Mouse (Mus musculus): ENCODE results near the gene Gm26661. TPM values are rescaled to one million over a fixed set of nuclear protein-coding genes. Genes with fewer than 3 reads are reported as not detected.

The Gm26661 gene
- polyA plus RNA-seq, 1 experiment from 2014 or later, result not detected

DNA sequence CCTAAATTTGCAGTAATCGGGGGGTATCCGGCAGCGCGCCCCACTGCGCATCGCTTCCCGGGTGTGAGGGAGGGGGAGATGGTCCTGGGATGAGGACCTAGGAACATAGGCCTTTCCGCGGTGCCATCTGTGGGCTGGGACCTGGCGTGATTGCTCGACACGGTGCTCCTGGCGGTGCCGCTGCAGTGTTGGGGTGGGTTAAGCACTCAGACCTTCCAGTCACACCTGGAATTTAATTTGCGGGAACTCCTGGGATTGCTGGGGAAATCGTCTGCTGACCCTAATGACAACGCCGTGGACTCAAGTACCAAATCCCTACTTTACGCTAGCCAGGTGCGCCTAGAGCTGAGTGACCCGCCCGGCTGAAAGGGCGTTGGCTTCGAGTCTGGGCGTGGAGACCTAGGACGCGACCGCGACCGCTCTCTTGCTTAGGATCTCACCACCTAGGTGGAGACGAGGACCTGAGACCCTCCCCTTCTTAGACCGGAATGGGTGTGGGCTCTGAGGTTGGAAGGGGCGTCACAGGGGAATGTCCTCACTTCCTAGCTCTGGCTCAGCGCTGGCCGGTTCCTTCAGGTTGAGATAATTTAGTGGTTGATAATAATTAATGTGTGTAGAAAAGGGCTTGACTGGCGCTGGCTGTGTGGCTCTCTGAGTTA lies 27.2 kb downstream of the Gm26661 start:
- Histone ChIP-seq H3K9ac (ENCODE audit: low read depth, low read length) (peak overlapping the region; percentile 86), H3K9me3 (ENCODE audit: control insufficient read depth, low read length) (no peaks in the 10 kb centered on the region), H3K4me2 (ENCODE audit: low read depth, low read length) (peak overlapping the region; percentile 79), H3K27me3 (replicated peaks; ENCODE audit: control insufficient read depth, insufficient read depth, low read length) (no peaks in the 10 kb centered on the region), H3K27ac (ENCODE audit: low read length) (peak overlapping the region; percentile 86), H3K4me1 (ENCODE audit: control insufficient read depth, insufficient read depth, low read length) (peaks cover 35% of the 10 kb centered on the region), H3K36me3 (ENCODE audit: control insufficient read depth, insufficient read depth, low read length) (no peaks in the 10 kb centered on the region), H3K4me3 (ENCODE audit: low read length) (peak overlapping the region; percentile 82)
- under 1% methylated on average over 36 of the region's 36 CpGs for WGBS
- peak; percentile 37 for ATAC-seq

DNA sequence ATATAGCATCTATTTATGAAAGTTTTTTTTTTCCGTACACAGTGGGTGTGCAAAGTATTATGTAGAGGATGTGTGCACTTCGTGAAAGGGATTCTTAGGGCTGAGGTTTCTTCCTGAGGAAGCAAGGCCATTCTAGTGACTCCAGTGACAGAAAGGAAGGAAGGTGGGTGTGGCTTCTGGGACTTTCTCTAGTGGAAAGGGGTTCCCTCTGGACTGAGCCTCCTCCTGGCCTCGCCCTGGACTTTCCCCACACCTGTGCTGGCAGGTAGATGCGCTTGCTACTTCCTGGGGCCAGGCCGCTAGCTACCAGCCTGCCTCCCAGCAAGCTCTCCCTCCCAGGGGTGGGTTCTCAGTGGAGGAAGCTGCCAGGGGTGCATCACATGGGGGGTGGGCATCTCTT lies 28.1 kb downstream of the Gm26661 start:
- H3K4me1 ChIP-seq (ENCODE audit: control insufficient read depth, insufficient read depth, low read length), result peaks cover 39% of the 10 kb centered on the region
- 44% methylated on average over 5 of the region's 5 CpGs for WGBS
- H3K27me3 ChIP-seq (replicated peaks; ENCODE audit: control insufficient read depth, insufficient read depth, low read length), result no peaks in the 10 kb centered on the region
- H3K36me3 ChIP-seq (ENCODE audit: control insufficient read depth, insufficient read depth, low read length), result no peaks in the 10 kb centered on the region
- H3K9ac ChIP-seq (ENCODE audit: low read depth, low read length), result peak overlapping the region; percentile 86
- peak overlapping the region; percentile 79 for H3K4me2 ChIP-seq (ENCODE audit: low read depth, low read length)
- peak overlapping the region; percentile 82 for H3K4me3 ChIP-seq (ENCODE audit: low read length)
- H3K27ac ChIP-seq (ENCODE audit: low read length), result no peak overlapping the region
- peak; percentile 49 for ATAC-seq
- H3K9me3 ChIP-seq (ENCODE audit: control insufficient read depth, low read length), result no peaks in the 10 kb centered on the region

DNA sequence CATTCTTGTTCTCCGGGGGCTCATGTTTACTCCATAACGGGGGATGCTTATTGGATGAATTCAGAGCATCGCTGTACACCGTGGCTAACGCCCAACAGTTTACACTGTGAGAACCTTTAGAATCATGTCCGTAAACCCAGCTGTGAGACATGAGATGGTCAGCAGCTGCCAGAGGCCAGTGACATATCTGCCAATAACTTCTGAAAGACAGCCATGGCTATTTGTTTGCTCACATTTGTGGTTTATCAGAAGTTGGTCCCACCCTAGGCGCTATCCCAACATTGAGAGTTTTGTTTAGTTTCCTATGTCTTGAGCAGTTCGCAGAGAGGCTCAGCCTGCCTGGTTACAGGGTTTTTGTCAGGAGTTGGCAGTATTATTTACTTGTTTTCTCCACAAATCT lies 30.0 kb downstream of the Gm26661 start:
- 52% methylated on average over 8 of the region's 8 CpGs for WGBS
- Histone ChIP-seq H3K9me3 (ENCODE audit: control insufficient read depth, low read length) (no peaks in the 10 kb centered on the region), H3K27me3 (replicated peaks; ENCODE audit: control insufficient read depth, insufficient read depth, low read length) (no peaks in the 10 kb centered on the region), H3K36me3 (ENCODE audit: control insufficient read depth, insufficient read depth, low read length) (no peaks in the 10 kb centered on the region), H3K4me1 (ENCODE audit: control insufficient read depth, insufficient read depth, low read length) (peaks cover 54% of the 10 kb centered on the region), H3K4me3 (ENCODE audit: low read length) (no peak overlapping the region), H3K4me2 (ENCODE audit: low read depth, low read length) (0 out of 2 replicates have a peak overlapping the region, but pooled peaks have one; percentile 8), H3K9ac (ENCODE audit: low read depth, low read length) (no peak overlapping the region), H3K27ac (ENCODE audit: low read length) (no peak overlapping the region)
- no peak for ATAC-seq

DNA sequence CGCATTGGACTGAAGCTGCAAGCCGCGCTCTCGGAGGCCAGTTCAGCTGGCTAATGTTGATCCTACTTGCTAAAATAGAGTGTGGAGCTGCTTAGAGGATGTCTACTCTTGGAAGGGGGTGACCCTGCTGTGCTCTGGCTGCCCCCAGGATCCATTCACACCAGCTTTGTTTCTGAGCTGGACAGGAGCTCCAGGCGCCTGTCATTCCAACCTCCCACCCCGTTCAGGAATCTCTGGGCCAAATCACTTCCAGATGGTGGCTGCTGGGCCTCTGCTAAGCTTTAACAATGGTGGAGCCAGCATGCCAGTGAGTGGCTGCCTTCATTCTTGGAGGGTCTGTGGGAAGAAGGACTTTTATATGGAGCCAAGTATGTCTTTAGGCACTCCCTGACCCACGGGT lies 31.3 kb downstream of the Gm26661 start:
- Histone ChIP-seq H3K27me3 (replicated peaks; ENCODE audit: control insufficient read depth, insufficient read depth, low read length) (no peaks in the 10 kb centered on the region), H3K4me3 (ENCODE audit: low read length) (no peak overlapping the region), H3K4me2 (ENCODE audit: low read depth, low read length) (0 out of 2 replicates have a peak overlapping the region, but pooled peaks have one; percentile 1), H3K27ac (ENCODE audit: low read length) (0 out of 2 replicates have a peak overlapping the region, but pooled peaks have one; percentile 34), H3K9ac (ENCODE audit: low read depth, low read length) (no peak overlapping the region), H3K9me3 (ENCODE audit: control insufficient read depth, low read length) (no peaks in the 10 kb centered on the region), H3K4me1 (ENCODE audit: control insufficient read depth, insufficient read depth, low read length) (peaks cover 63% of the 10 kb centered on the region), H3K36me3 (ENCODE audit: control insufficient read depth, insufficient read depth, low read length) (no peaks in the 10 kb centered on the region)
- no peak for ATAC-seq
- 48% methylated on average over 7 of the region's 7 CpGs for WGBS

DNA sequence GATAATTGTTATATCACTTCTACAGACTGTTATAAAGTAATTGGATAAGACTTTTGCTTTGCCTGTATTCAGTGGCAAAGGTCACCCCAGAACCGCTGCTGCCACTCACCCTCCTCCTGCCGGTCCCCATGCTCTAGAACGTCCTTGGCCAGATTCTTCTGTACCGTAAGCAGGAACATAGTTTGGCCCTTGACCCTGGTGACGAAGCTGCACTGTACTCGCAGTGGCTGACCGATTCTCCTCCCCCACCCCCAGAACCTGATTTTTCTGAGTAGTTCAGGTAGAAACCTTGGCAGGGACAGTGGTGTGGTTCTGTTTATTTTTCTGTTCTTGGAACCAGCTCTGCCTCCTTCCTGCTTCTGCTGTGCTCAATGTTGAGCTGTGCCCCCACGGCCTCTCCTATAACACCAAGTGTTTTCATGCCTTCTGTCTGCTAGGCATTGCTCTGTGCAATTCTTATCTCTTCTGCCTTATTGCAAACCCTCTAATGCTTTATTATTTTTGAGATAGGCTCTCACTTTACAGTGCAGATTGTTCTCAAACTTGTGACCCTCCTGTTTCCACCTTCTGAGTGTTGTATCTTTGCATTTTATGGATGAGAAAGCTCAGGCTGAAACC lies 33.4 kb downstream of the Gm26661 start:
- ATAC-seq, result peak; percentile 75

DNA sequence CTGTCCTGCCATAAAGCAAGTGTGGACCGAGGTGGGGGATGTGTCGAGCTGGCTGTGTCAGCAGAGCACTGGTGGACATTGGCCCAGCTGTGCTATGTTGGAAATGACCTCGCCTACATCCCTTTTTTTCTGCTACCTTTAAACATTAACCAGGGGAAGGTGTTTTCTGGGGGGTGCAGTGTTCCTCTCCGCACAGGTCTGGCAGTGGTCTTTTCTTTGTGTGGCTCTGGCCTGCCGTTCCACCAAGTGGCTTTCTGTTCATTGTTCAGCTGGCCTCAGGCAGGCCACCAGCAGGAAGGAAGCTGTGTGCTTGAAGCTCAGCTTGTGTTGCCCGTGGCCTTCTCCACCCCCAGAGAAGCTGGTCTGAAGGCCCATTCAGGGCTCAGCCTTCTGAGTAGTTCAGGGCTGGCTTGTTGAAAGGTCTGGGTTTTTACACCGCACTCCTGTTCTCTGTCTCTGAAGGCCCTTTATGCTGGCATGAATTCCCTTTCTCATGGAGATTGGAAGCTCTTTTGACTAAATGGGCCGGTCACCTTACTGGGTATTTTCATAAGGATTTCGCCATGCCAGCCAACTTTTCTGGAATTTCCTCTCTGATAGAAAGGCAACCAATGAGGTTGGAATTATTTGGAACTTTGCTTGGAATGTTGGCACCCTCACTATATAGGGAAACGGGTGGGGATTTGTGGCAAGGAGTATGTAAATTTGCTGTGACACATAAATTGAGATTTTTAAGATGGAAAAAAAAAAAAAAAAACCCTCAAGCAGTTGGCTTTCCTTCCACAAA lies 35.0 kb downstream of the Gm26661 start:
- Histone ChIP-seq H3K9me3 (ENCODE audit: control insufficient read depth, low read length) (no peaks in the 10 kb centered on the region), H3K4me2 (ENCODE audit: low read depth, low read length) (peak overlapping the region; percentile 28), H3K4me3 (ENCODE audit: low read length) (no peak overlapping the region), H3K27ac (ENCODE audit: low read length) (peak overlapping the region; percentile 82), H3K27me3 (replicated peaks; ENCODE audit: control insufficient read depth, insufficient read depth, low read length) (no peaks in the 10 kb centered on the region), H3K4me1 (ENCODE audit: control insufficient read depth, insufficient read depth, low read length) (peaks cover 52% of the 10 kb centered on the region), H3K36me3 (ENCODE audit: control insufficient read depth, insufficient read depth, low read length) (no peaks in the 10 kb centered on the region), H3K9ac (ENCODE audit: low read depth, low read length) (peak overlapping the region; percentile 53)
- peak; percentile 80 for ATAC-seq
- WGBS, result 36% methylated on average over 10 of the region's 10 CpGs

More for the DNA sequence above, 33.4 kb downstream of the Gm26661 start:
- Histone ChIP-seq H3K4me2 (ENCODE audit: low read depth, low read length) (peak overlapping the region; percentile 17; the same call in 1 of the 2 replicates), H3K27me3 (replicated peaks; ENCODE audit: control insufficient read depth, insufficient read depth, low read length) (no peaks in the 10 kb centered on the region), H3K9ac (ENCODE audit: low read depth, low read length) (0 out of 2 replicates have a peak overlapping the region, but pooled peaks have one; percentile 15), H3K27ac (ENCODE audit: low read length) (peak overlapping the region; percentile 82), H3K4me3 (ENCODE audit: low read length) (no peak overlapping the region), H3K9me3 (ENCODE audit: control insufficient read depth, low read length) (no peaks in the 10 kb centered on the region), H3K4me1 (ENCODE audit: control insufficient read depth, insufficient read depth, low read length) (peaks cover 64% of the 10 kb centered on the region), H3K36me3 (ENCODE audit: control insufficient read depth, insufficient read depth, low read length) (no peaks in the 10 kb centered on the region)
- WGBS, result 47% methylated on average over 8 of the region's 8 CpGs

DNA sequence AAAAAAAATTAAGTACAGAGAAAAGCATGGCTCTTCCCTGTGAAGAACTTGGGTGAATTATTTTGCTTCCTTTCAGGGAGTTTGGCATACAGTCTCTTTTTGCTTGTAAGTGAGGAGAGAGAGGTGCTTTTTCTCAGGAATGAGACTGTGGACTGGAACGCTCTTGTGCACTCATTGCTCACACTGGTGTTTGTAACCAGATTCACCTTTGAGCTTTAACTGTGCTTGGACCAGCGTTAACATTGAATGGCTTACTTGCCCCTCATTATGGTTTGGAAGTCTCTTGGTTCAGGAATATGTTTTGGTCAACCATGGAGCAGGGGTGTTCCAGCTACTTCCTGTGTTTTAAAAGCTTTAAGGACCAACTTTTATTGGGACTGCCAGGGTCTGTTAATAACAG lies 37.8 kb downstream of the Gm26661 start:
- H3K4me2 ChIP-seq (ENCODE audit: low read depth, low read length), result no peak overlapping the region
- no peak overlapping the region for H3K9ac ChIP-seq (ENCODE audit: low read depth, low read length)
- H3K27me3 ChIP-seq (replicated peaks; ENCODE audit: control insufficient read depth, insufficient read depth, low read length), result no peaks in the 10 kb centered on the region
- no peak for ATAC-seq
- peaks cover 43% of the 10 kb centered on the region for H3K4me1 ChIP-seq (ENCODE audit: control insufficient read depth, insufficient read depth, low read length)
- WGBS, result 49% methylated on average over 2 of the region's 2 CpGs
- no peak overlapping the region; the same call in 1 of the 2 replicates for H3K27ac ChIP-seq (ENCODE audit: low read length)
- no peaks in the 10 kb centered on the region for H3K36me3 ChIP-seq (ENCODE audit: control insufficient read depth, insufficient read depth, low read length)
- H3K9me3 ChIP-seq (ENCODE audit: control insufficient read depth, low read length), result no peaks in the 10 kb centered on the region
- H3K4me3 ChIP-seq (ENCODE audit: low read length), result no peak overlapping the region

DNA sequence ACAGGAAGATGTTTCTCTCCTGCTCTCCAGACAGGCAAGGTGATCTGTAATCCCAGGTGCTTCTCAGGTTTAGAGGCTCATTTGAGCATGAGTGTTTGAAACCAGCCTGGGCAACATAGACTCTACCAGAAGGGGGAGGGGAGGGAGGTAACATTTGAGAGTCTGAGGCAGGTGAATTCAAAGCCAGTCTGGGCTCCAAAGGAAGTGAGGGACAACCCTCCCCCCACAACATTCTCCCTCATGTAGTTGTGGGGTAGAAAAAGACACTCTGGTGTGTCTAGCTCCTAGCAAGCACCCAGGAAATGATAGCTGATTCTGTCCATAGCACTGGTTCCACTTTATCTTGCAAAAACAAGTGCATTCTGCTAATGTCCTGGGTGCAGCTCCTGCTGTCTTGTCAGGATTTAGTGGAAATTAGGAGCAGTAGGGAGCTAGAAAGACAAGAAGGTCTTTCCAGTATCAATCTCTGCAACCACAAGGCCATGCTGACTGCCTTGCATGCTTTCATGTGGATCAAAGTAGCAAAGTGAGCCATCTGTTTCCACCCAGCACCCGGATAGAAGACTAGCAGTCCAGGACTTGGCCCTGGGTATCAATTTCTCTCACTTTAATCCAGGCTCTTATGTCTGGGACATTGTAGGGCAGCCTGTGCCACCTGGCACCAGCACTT lies 40.5 kb downstream of the Gm26661 start:
- Histone ChIP-seq H3K27me3 (replicated peaks; ENCODE audit: control insufficient read depth, insufficient read depth, low read length) (no peaks in the 10 kb centered on the region), H3K4me3 (ENCODE audit: low read length) (no peak overlapping the region), H3K4me2 (ENCODE audit: low read depth, low read length) (no peak overlapping the region), H3K4me1 (ENCODE audit: control insufficient read depth, insufficient read depth, low read length) (peaks cover 25% of the 10 kb centered on the region), H3K9ac (ENCODE audit: low read depth, low read length) (no peak overlapping the region), H3K27ac (ENCODE audit: low read length) (no peak overlapping the region), H3K36me3 (ENCODE audit: control insufficient read depth, insufficient read depth, low read length) (no peaks in the 10 kb centered on the region), H3K9me3 (ENCODE audit: control insufficient read depth, low read length) (no peaks in the 10 kb centered on the region)
- no peak for ATAC-seq
- 65% methylated on average over 1 of the region's 1 CpGs for WGBS

DNA sequence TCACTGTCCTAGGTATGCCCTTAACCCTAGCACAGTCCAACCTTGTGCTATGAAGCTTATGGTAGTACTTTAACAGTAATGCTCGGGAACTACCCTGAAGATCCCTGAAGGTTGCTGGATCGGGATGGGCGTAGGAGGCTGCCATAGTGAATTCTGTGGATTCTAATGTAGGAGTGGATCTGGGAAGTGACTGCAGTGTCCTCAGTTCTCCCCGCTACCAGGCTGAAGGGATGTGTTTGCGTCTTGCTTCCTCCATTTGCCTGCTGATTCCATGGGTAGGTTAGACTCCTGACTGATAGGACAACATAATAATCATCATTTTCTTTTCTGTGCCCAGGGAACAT lies 41.0 kb downstream of the Gm26661 start:
- Histone ChIP-seq H3K27me3 (replicated peaks; ENCODE audit: control insufficient read depth, insufficient read depth, low read length) (no peaks in the 10 kb centered on the region), H3K27ac (ENCODE audit: low read length) (no peak overlapping the region), H3K4me2 (ENCODE audit: low read depth, low read length) (no peak overlapping the region), H3K4me1 (ENCODE audit: control insufficient read depth, insufficient read depth, low read length) (peaks cover 21% of the 10 kb centered on the region), H3K4me3 (ENCODE audit: low read length) (no peak overlapping the region), H3K9me3 (ENCODE audit: control insufficient read depth, low read length) (no peaks in the 10 kb centered on the region), H3K36me3 (ENCODE audit: control insufficient read depth, insufficient read depth, low read length) (no peaks in the 10 kb centered on the region), H3K9ac (ENCODE audit: low read depth, low read length) (no peak overlapping the region)
- ATAC-seq, result no peak
- 95% methylated on average over 5 of the region's 5 CpGs for WGBS

All from intestine, embryonic 16.5 days (tissue).